Mouse (Mus musculus) T-helper 17 cell (primary cell): Measurements from ENCODE around the gene Btbd7.

Experiments used
- in situ Hi-C, 2 experiments: fragments of 300-600 bp; cut with MboI, MseI; formaldehyde crosslinking; loops; 1 replicate in 1 of 2; 2 replicates in 1 of 2; pipeline ENCODE4 v1.15.1; 2025; ENCODE audit warnings: high pct_unique_total_duplicates in 2 of 2

Btbd7 gene

GRCm38 (mm10) chr12:102742056-102742455 lies 136.2 kb downstream of the Btbd7 start:
- in situ Hi-C loops, result loop anchor here in 1 of 2 experiments (25.0 kb wide), 1 partner anchor 595 kb away; no protein-coding TSS in a partner anchor

GRCm38 (mm10) chr12:102740285-102740684 lies 138.0 kb downstream of the Btbd7 start:
- in situ Hi-C loops, result loop anchor here in 1 of 2 experiments (25.0 kb wide), 1 partner anchor 597 kb away; no protein-coding TSS in a partner anchor

- in situ Hi-C loops, result loop anchor here in 1 of 2 experiments (25.0 kb wide), 1 partner anchor 598 kb away; no protein-coding TSS in a partner anchor
These were observed 139.2 kb downstream of the Btbd7 start for GRCm38 (mm10) chr12:102739096-102739495.

GRCm38 (mm10) chr12:102733381-102733780 lies 144.9 kb downstream of the Btbd7 start:
- in situ Hi-C loops, result loop anchor here in 1 of 2 experiments (25.0 kb wide), 1 partner anchor 604 kb away; no protein-coding TSS in a partner anchor

GRCm38 (mm10) chr12:102730798-102731619 lies 147.3 kb downstream of the Btbd7 start:
- in situ Hi-C loops, result loop anchor here in 1 of 2 experiments (25.0 kb wide), 1 partner anchor 606 kb away; no protein-coding TSS in a partner anchor
